Mouse (Mus musculus) CD4-positive helper T cell, adult 2 months (primary cell): ENCODE measurements around the gene Lamp2.
"Not testable (repeated sequence)": the region's sequence is repeated elsewhere in the genome, so short reads cannot be mapped to it uniquely, and the experiment has no call there.

ENCODE experiments used
- DNase-seq: peaks from one replicate; pipeline ENCODE4 v3.0.0-alpha.2; 2012; ENCODE audit warnings: low read depth, missing footprints, low spot score

The Lamp2 gene

DNA sequence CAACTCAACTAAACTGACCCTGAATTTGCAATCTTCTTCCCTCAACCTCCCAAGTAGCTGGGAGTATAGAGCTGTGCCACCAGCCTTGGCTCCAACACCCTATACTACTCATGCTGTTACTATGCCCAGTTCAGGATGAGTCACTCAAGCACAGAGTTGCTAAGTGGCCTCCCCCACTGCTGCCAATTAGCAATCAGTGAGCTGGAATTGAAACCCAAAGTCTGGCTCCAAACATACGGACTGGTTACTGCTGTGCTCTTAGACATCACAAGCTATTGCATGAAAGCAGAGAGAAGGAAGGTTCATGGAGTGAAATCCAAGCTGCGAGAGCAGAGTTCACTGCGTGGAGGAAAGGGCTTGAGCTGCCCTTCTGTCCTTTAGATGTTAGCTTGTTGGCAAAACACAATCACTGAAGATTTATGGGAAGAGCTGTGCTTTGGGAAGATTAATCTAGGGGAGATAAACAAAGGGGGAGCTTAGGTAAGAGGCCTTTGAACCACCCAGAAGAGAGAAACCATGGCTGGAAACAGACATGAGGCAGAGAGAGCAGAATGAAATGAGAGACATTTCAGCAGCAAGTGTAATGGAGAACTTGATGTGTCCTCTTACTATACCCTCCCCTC lies 27.3 kb downstream of the Lamp2 start:
- no peak for DNase-seq

GRCm38 (mm10) chrX:38426043-38426442 lies 30.2 kb downstream of the Lamp2 start:
- no peak for DNase-seq

DNA sequence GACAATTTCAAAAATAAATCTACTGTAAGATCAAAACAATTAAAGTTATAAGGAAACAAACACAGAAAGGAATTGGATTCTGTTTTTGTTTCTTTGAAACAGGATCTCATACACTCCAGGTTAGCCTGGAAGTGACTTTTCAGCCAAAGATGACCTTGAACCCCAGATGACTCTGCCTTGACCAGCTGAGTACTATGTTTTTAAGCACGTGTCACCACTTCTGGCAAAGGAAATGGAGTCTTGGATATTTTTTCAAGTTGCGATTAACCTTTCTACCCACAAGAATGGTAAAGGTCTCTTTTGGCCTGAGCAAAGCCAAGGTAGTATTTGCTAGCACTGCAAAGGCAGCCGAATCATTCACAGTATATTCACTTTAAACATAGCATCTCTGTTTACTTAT lies 33.2 kb downstream of the Lamp2 start:
- no peak for DNase-seq

DNA sequence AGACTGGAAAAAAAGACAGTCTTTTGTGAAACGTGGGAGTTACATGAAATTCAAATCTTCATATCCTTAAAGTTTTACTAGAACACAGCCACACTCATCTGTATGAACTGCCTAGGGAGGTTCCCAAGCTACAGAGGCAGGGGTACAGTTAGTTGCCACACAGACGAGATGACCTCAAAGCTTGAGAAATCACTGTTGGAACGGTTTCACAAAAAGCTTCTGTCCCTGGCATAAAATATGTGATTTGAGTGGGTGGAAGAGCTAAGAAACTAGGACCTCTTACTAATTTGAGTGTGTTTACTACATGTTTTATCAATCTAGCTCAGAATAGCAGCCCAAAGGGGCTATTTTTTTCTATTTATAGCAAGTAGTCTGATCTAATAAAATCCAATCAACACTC lies 33.9 kb downstream of the Lamp2 start:
- no peak for DNase-seq

DNA sequence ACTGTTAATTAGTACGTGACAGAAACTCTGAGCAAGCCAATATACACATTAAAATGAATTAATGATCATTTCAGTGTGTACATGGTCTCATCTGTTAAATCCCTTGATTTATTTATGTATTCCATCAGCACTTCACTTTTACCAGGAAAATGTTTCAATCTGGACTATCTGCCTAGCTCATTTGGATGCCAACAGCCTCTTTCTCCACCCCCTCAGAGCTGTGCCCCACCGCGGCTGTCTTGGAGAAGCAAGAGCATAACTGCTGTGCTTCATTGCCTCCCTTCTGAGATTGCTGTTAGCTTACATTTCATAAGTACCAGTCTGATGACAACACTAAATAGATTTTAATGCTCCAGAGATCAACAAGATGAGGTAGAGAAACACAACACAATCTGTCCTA lies 52.4 kb downstream of the Lamp2 start:
- no peak for DNase-seq

- no peak for DNase-seq
These were observed 53.3 kb downstream of the Lamp2 start for GRCm38 (mm10) chrX:38402981-38403380.

- DNase-seq, result no peak
These were observed 54.2 kb downstream of the Lamp2 start for GRCm38 (mm10) chrX:38402004-38402403.

DNA sequence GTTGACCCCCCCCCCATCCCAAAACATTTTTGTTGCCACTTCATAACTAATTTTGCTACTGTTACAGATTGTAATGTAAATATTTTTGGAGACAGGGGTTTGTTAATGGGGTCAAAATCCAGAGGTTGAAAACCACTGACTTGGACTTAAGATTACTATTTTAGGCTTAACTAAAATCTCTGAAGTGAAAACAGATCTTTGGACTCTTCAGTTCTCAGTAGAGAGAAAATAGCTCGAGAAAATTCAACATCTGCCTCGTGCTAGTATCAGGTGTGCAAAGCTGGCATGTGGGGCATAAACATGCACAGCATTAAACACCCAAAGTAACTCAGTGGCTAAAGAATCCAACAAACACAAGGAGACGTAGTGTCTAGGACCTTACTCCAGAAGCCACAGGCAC lies 55.6 kb downstream of the Lamp2 start:
- DNase-seq, result no peak

DNA sequence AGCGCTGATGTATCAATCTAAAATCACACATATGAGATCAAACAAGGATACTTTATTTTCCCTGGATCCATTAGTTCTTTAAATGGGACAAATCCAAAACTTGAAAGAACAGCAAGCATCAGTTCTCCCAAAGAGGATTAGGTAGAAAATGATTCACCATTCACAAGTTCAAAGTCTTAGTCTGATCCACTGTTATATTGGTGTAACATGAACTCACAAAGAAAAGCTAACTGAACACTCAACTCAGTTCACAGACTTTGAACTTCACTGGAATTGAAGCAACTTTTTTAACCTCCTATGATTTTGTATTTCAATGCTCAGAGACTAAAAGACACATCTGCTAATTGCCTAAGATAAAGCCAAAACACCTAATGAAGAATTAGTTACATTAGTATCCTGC lies 56.6 kb downstream of the Lamp2 start:
- no peak for DNase-seq

- not testable (repeated sequence) for DNase-seq
These were observed 83.1 kb downstream of the Lamp2 start for GRCm38 (mm10) chrX:38373169-38373568.

GRCm38 (mm10) chrX:38364621-38365020 lies 91.6 kb downstream of the Lamp2 start:
- not testable (repeated sequence) for DNase-seq

- no peak for DNase-seq
These were observed 94.2 kb downstream of the Lamp2 start for GRCm38 (mm10) chrX:38362016-38362415.
